Mouse (Mus musculus) ES-E14 (cell line): ENCODE results near the gene Nek6. TPM values are rescaled to one million over a fixed set of nuclear protein-coding genes. Genes with fewer than 3 reads are reported as not detected.

Experiments
- DNase-seq: peaks from one replicate; pipeline ENCODE4 v3.0.0-alpha.2; 2013; ENCODE audit warnings: low read depth, low spot score
- H3K27ac ChIP-seq: 2 replicates; pipeline ENCODE4 v1.5.1; 2012; ENCODE audit warnings: low read depth, mild to moderate bottlenecking, low read length, moderate library complexity, mixed read lengths; ENCODE audit not compliant: poor library complexity, insufficient read depth, severe bottlenecking
- H3K36me3 ChIP-seq: 2 replicates; pipeline ENCODE4 v1.6.1; 2012; ENCODE audit warnings: mild to moderate bottlenecking, low read length, moderate library complexity, mixed read lengths; ENCODE audit not compliant: control insufficient read depth, poor library complexity, insufficient read depth, severe bottlenecking
- H3K4me1 ChIP-seq, 2 experiments: fragments of 150-350 bp in 1 of 2; sonication (generic) in 1 of 2; 2 replicates each; pipeline ENCODE4 v1.6.1; 2012; ENCODE audit warnings: low read length in 2 of 2, mild to moderate bottlenecking in 1 of 2, mixed read lengths in 1 of 2; ENCODE audit not compliant: control insufficient read depth in 2 of 2, insufficient read depth in 2 of 2, poor library complexity in 1 of 2
- H3K4me3 ChIP-seq, 2 experiments: fragments of 150-350 bp in 1 of 2; sonication (generic) in 1 of 2; 2 replicates each; pipeline ENCODE4 v1.5.1; 2012; ENCODE audit warnings: low read length in 2 of 2, low read depth in 1 of 2, mild to moderate bottlenecking in 1 of 2, mixed read lengths in 1 of 2; ENCODE audit not compliant: insufficient read depth in 1 of 2, poor library complexity in 1 of 2, severe bottlenecking in 1 of 2
- H3K9ac ChIP-seq: 2 replicates; pipeline ENCODE4 v1.6.1; 2012; ENCODE audit warnings: low read depth, mild to moderate bottlenecking, low read length, mixed read lengths; ENCODE audit not compliant: poor library complexity, insufficient read depth, severe bottlenecking
- H3K9me3 ChIP-seq: fragments of 150-350 bp; sonication (generic); 2 replicates; pipeline ENCODE4 v1.6.1; 2012; ENCODE audit warnings: low read depth, mild to moderate bottlenecking, low read length; ENCODE audit not compliant: control insufficient read depth, insufficient read depth
- CHD2 ChIP-seq: IDR thresholded peaks from 2 replicates; pipeline ENCODE4 v1.6.1; 2014; ENCODE audit warnings: mild to moderate bottlenecking, low read depth, low read length, inconsistent platforms
- HCFC1 ChIP-seq: IDR thresholded peaks from 2 replicates; pipeline ENCODE4 v1.6.1; 2012; ENCODE audit warnings: low read length, inconsistent platforms, borderline replicate concordance; ENCODE audit not compliant: insufficient read depth
- MAFK ChIP-seq: IDR thresholded peaks from 2 replicates; pipeline ENCODE4 v1.6.1; 2014; ENCODE audit warnings: mild to moderate bottlenecking, low read depth, low read length, inconsistent platforms; ENCODE audit not compliant: insufficient read depth
- ZC3H11A ChIP-seq: IDR thresholded peaks from 2 replicates; pipeline ENCODE4 v1.6.1; 2012; ENCODE audit warnings: low read depth, mild to moderate bottlenecking, inconsistent platforms, low read length, borderline replicate concordance
- ZNF384 ChIP-seq: IDR thresholded peaks from 2 replicates; pipeline ENCODE4 v1.6.1; 2012; ENCODE audit warnings: low read depth, low read length, inconsistent platforms
- in situ Hi-C, 2 experiments: fragments of 600-800 bp; cut with MboI; formaldehyde crosslinking; loops; one replicate each; pipeline ENCODE4 v1.15.1; 2025; ENCODE audit warnings: low sequenced_read_pairs in 2 of 2, inconsistent platforms in 1 of 2; ENCODE audit not compliant: unreplicated experiment in 2 of 2
- total RNA-seq: library from RNA; depleted of rRNA; stranded (reverse); fragments of 300-350 nt; gene quantifications from 2 replicates; pipeline ENCODE4 v1.2.3, GENCODE M21; 2012

The Nek6 gene
- total RNA-seq, 1 experiment = 16.9 TPM

DNA sequence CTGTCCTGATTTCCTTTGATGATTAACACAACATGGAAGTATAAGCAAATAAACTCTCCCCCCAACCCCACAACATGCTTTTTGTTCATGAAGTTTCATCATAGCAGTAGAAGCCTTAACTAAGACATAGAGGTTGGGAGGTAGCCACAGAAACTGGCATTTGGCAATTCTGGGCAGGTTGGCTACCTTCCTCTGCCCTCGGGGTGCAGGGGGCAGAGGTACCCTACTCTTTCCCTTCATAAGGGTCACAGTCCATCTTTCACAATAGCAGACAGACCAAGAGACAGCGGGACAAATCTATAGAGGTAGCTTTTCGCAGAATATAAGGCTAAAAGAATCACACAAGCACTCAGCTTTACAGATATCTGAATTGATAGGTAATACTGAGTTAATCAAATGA, 8.7 kb upstream of the Nek6 start:
- no peak overlapping the region for H3K27ac ChIP-seq
- no peak overlapping the region for H3K4me3 ChIP-seq
- H3K36me3 ChIP-seq = no peaks in the 10 kb centered on the region
- TF ChIP-seq CHD2 (no peak), MAFK (no peak), ZC3H11A (no peak), HCFC1 (no peak), ZNF384 (no peak)
- in situ Hi-C loops = no loop called here
- no peak for DNase-seq
- no peaks in the 10 kb centered on the region for H3K9me3 ChIP-seq
- H3K4me1 ChIP-seq = peaks cover 0 to 2% of the 10 kb centered on the region in 2 experiments; a peak in 2 of 4 replicates
- no peak overlapping the region for H3K9ac ChIP-seq

DNA sequence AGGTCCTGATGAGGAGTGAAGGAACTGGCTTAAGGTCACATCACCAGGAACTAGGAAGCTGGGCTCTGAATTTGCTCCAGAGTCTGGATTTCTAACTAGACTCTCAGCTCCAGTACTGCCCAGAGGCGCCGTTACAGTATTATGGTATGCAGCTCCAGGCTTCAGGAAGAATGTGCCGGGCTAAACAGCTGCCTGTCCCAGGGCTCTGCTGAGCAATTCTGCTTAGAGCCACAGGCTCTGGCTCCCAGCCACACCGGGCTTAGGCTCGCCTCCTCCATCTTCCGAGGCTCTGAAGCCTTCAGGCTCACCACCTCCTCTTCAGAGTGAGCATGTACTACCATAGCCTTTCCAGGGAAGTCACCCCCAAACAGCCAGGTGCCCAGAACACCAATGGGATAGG, 7.1 kb upstream of the Nek6 start:
- Histone ChIP-seq H3K9me3 (no peaks in the 10 kb centered on the region), H3K36me3 (no peaks in the 10 kb centered on the region), H3K9ac (no peak overlapping the region), H3K27ac (no peak overlapping the region), H3K4me3 (no peak overlapping the region), H3K4me1 (peaks cover 0 to 2% of the 10 kb centered on the region in 2 experiments; a peak in 2 of 4 replicates)
- DNase-seq = no peak
- in situ Hi-C loops = no loop called here
- no peak for TF ChIP-seq HCFC1
- no peak for TF ChIP-seq ZC3H11A
- no peak for TF ChIP-seq MAFK
- no peak for TF ChIP-seq ZNF384
- TF ChIP-seq CHD2 = no peak

DNA sequence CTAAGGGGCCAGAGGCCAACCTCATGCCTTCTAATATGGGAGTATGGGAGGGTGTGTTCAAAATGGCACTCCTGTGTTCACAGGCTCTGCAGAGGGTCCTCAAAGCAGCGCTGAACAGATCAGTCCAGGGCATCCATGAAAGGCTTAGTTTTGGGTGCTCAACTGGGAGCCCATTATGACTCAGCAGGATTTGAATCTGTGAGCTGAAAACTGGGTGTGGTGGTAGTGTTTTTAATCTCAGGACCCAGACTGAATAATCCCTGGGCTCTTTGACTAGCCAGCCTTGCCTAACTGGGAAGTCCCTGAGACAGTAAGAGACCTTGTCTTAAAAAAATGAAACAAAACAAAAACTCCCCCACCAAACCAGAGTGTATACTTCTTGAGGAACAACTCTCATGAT, 4.3 kb upstream of the Nek6 start:
- in situ Hi-C loops = no loop called here
- H3K9ac ChIP-seq = no peak overlapping the region
- no peaks in the 10 kb centered on the region for H3K36me3 ChIP-seq
- H3K9me3 ChIP-seq = no peaks in the 10 kb centered on the region
- no peak for DNase-seq
- no peak overlapping the region for H3K4me3 ChIP-seq
- no peak for TF ChIP-seq HCFC1
- no peak for TF ChIP-seq ZNF384
- TF ChIP-seq MAFK = no peak
- no peak for TF ChIP-seq ZC3H11A
- TF ChIP-seq CHD2 = no peak
- H3K4me1 ChIP-seq = no peaks in the 10 kb centered on the region
- H3K27ac ChIP-seq = no peak overlapping the region

DNA sequence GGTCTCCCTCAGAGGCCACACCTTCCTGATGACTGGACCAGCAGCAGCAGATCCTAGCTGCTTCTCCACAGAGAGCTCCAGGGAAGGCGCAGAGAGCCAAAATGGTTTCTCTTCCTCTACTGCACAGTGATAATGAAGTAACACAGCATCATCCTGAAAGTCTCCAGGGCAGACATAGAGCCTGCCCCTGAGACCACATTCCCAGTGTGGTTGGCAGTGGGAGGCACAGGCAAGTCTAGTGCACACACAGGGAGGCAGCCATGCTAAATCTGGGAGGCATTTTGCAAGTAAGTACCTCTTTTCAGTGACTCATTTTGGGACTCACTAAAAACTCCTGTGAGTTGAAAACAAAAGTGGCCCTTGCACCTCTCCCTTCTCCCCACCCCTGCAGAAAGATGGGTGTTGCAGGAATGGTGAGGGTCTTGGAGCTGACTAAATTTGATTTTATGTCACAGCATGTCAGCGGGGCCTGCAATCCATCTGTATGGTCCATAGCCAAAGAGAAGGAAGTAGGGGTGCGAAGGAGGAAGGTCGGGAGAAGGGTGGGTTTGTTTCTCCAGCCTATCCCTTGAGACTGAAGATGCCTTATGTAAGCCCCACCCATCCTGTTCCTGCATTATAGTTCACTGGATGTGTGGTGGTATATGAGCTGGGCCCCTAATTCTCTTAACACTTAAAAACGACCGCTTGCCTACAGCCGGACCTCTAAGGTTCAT, 2.3 kb upstream of the Nek6 start:
- no peak overlapping the region for H3K4me3 ChIP-seq
- no peak overlapping the region for H3K9ac ChIP-seq
- no peaks in the 10 kb centered on the region for H3K4me1 ChIP-seq
- no peaks in the 10 kb centered on the region for H3K36me3 ChIP-seq
- H3K27ac ChIP-seq = no peak overlapping the region
- in situ Hi-C loops = no loop called here
- H3K9me3 ChIP-seq = no peaks in the 10 kb centered on the region
- TF ChIP-seq ZNF384 (no peak), MAFK (no peak), HCFC1 (no peak), ZC3H11A (no peak), CHD2 (no peak)
- DNase-seq = no peak

DNA sequence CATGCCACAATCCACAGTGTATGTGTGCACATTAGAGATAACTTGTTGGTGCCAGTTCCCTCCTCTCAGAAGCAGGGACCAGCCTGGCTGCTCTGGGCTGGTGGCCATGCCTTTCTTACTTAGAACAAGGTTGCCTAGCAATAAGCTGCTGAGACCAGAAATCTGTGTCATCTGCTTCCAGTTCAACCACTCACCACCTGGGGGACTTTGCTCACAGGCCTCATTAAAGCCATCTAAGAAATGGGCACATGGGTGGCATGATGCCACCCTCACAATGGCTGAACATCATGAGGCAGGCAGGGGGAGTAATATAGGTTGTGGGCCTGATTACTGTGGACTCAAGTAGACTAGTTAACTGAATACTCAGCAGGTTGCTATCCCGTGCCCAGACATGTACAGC, 1.3 kb upstream of the Nek6 start:
- Histone ChIP-seq H3K9ac (no peak overlapping the region), H3K9me3 (no peaks in the 10 kb centered on the region), H3K4me3 (no peak overlapping the region), H3K36me3 (no peaks in the 10 kb centered on the region), H3K4me1 (peaks cover 0 to under 1% of the 10 kb centered on the region in 2 experiments; a peak in 1 of 4 replicates), H3K27ac (no peak overlapping the region)
- no peak for DNase-seq
- TF ChIP-seq HCFC1 (no peak), MAFK (no peak), CHD2 (no peak), ZNF384 (no peak), ZC3H11A (no peak)
- in situ Hi-C loops = no loop called here
